Mouse (Mus musculus) urinary bladder, postnatal 0 days (tissue): ENCODE results near the gene Slc16a5. TPM values are rescaled to one million over a fixed set of nuclear protein-coding genes. Genes with fewer than 3 reads are reported as not detected.

Experiments used
- microRNA-seq: library from miRNA; unstranded; fragments of <30 nt; microRNA quantifications from one replicate; pipeline ENCODE4, GENCODE M21; 2016
- polyA plus RNA-seq: library from polyadenylated mRNA; unstranded; fragments of >200 nt; fragmentation: Nextera tagmentation; extraction: Ambion mirVana; gene quantifications from 2 replicates; pipeline ENCODE4 v1.2.1, GENCODE M21; 2015

Slc16a5 gene
- polyA plus RNA-seq, result 0.22 and 0.33 TPM in 2 replicates

GRCm38 (mm10) chr11:115462243-115462891, at the start of gene Slc16a5:
Slc16a5 (plus strand) TSS chr11:115462474.

DNA sequence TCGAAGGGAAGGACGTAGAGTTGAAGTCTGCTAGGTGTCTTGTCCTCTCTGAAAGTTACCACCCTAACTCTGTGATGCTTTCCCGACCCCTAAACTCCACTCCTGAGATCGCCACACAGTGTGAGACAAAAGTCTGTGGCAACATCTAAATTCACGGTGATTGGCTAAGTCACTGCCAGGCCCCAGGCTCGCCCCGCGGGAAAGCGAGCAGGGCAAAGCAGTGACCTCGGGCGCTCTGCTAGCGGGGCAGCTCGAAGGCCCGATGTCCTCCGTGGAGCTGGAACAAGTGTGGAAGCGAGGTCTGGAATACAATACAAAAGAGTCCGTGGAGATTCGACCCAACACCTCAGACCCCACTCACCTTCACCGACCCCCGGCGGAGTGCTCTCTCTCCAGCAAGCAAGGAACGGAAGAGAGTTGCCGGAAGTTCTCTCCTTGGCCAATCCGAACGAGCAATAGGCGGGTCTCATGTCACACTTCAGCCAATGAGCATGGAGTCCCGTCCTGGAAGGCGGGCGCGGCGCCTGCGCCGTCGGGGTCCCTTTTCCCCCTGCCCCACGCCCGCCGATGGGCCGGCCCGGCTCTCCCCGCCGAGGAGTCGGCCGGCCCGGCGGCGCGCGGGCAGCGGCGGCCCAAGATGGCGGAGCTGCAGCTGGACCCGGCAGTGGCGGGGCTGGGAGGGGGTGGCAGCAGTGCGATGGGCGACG, 42.6 kb upstream of the Slc16a5 start, which contains the start of the genes Atp5h and Kctd2:
Gene Atp5h, minus strand, starts transcription at position 432 of the 707 bp plus-strand sequence.
Gene Kctd2, plus strand, starts transcription at position 598 of the 707 bp plus-strand sequence.

GRCm38 (mm10) chr11:115439906-115440595, 22.2 kb upstream of the Slc16a5 start, which contains the start of gene Trim80:
Trim80 (plus strand) TSS chr11:115440545.

DNA sequence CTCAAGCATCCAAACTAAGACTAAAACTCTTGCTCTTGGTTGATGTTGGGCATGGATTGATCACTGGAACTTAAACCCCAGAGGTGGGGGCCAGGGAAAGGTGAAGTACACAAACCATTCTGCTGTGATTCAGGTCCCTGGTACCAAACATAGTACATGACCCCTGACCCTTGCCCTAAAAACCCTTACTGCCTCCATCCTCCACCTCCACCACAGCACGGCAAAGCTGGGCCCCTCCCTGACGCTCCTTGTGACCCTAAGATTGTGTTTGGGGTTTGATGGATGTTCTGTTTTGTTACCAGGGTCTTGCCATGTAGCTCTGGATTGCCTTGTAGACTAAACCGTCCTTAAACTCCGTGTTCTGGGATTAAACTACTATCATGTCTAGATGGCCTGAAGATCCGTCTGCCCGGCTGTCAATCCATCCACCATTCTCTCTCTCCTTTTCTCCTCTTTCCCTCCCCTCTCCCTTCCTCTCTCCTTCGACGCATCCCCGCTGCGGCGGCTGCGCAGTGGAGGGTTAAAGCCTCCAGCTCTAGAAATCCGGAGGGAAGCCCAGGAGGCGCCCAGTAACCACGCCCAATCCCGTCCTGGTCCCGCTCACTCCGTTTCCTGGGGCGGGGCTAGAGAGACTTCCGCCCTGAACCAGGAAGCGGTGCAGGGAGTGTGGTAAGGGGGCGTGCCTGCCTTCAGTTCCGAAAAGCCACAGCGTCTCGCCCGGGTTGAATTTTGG, 12.9 kb downstream of the Slc16a5 start, which contains the start of gene Armc7:
Gene Armc7, plus strand, starts transcription at position 643 of the 733 bp plus-strand sequence.

DNA sequence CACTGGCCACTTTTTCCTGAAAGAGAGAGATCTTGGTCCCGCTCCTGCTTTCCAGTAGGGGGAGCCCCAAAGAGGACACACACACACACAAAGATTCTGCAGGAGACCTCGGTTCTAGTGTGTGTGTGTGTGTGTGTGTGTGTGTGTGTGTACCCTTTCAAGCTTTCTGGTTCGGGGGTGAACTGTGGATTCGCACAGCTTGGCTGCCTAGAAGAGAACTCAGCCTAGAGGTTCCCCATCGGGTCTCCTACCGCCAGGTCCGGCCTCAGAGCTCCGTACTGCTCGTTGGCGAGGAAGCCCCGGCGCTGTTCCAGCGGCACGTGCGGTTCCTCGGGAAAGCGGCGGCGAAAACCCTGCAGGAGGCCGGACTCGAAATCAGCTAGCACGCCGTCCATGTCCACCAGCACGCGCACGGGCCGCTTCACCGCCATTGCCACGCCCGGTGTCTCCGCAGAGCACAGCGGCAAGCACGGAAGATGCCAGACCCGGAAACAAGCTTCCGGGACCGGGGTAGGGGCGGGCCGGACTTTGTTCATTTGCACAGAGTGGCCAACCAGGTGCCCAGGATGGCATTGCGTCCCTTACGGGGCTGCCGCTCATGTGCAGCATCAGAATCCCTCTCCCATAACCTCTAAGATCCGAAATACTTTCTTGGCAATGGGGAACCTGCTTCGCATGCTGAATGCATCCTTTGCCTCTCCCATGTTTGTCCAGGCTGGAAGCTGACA, 29.2 kb downstream of the Slc16a5 start, which contains the start of gene Nt5c:
Gene Nt5c, minus strand, starts transcription at position 507 of the 728 bp plus-strand sequence.

DNA sequence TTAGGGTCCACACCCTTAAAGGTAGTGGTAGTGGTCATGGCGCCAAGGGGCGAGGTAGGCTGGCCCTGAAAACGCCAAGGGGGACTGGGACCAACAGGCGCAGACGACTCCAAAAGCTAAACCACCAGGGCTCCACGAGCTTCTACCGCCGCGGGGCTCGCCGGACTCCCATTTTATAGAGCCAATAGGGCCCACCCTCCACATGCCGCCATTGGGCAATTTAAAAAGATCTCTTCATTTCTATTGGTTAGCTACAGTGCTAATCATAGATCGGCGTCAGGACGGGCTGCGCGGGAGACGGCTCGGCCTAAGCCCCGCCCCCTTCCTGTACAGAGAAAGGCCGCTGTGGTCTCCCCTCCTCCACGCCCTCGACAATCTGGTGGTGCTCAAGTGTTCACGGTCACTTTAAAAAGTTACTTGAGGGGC, 52.0 kb downstream of the Slc16a5 start, which contains the start of gene Jpt1:
Gene Jpt1, minus strand, starts transcription at position 150 of the 426 bp plus-strand sequence.

Small RNA genes within 50 kb of the gene (microRNA-seq; reads per million reads assigned to microRNA genes)
- gene Mir3968, result 1.2 reads per million

Other genes starting within 250 kb of the Slc16a5 start
- gene Grin2c, start 195.2 kb upstream of the Slc16a5 start, polyA plus RNA-seq, result 0.16 and 0.17 TPM in 2 replicates
- 5.7 and 6.2 TPM in 2 replicates for gene Fdxr, start 185.4 kb upstream of the Slc16a5 start, polyA plus RNA-seq
- 0.26 and 0.30 TPM in 2 replicates for gene Fads6, start 164.8 kb upstream of the Slc16a5 start, polyA plus RNA-seq
- gene Otop2, start 155.3 kb upstream of the Slc16a5 start, polyA plus RNA-seq, result not detected in 2 replicates
- gene Ush1g, start 140.4 kb upstream of the Slc16a5 start, polyA plus RNA-seq, result not detected in 2 replicates
- not detected in 2 replicates for gene Otop3, start 127.7 kb upstream of the Slc16a5 start, polyA plus RNA-seq
- gene Hid1, start 94.7 kb upstream of the Slc16a5 start, polyA plus RNA-seq, result 11.1 and 12.8 TPM in 2 replicates
- 7.2 and 7.3 TPM in 2 replicates for gene Cdr2l, start 80.6 kb upstream of the Slc16a5 start, polyA plus RNA-seq
- gene Mrpl58, start 58.7 kb upstream of the Slc16a5 start, polyA plus RNA-seq, result 131 and 132 TPM in 2 replicates
- gene Atp5h, start 42.5 kb upstream of the Slc16a5 start, polyA plus RNA-seq, result 784 and 794 TPM in 2 replicates
- gene Kctd2, start 42.3 kb upstream of the Slc16a5 start, polyA plus RNA-seq, result 11.1 and 11.3 TPM in 2 replicates
- gene Trim80, start 21.9 kb upstream of the Slc16a5 start, polyA plus RNA-seq, result not detected in 2 replicates
- gene Armc7, start 13.2 kb downstream of the Slc16a5 start, polyA plus RNA-seq, result 4.4 and 5.6 TPM in 2 replicates
- gene Nt5c, start 29.4 kb downstream of the Slc16a5 start, polyA plus RNA-seq, result 85.1 and 95.3 TPM in 2 replicates
- gene Jpt1, start 51.9 kb downstream of the Slc16a5 start, polyA plus RNA-seq, result 154 and 157 TPM in 2 replicates
- gene Sumo2, start 73.8 kb downstream of the Slc16a5 start, polyA plus RNA-seq, result 464 and 528 TPM in 2 replicates
- gene Nup85, start 102.0 kb downstream of the Slc16a5 start, polyA plus RNA-seq, result 56.7 and 60.6 TPM in 2 replicates
- 47.1 and 54.7 TPM in 2 replicates for gene Mrps7, start 141.5 kb downstream of the Slc16a5 start, polyA plus RNA-seq
- 8.4 TPM in 2 replicates for gene Gga3, start 141.6 kb downstream of the Slc16a5 start, polyA plus RNA-seq
- gene Mif4gd, start 150.5 kb downstream of the Slc16a5 start, polyA plus RNA-seq, result 39.6 and 43.5 TPM in 2 replicates
- 11.5 and 13.6 TPM in 2 replicates for gene Slc25a19, start 165.8 kb downstream of the Slc16a5 start, polyA plus RNA-seq
- 51.7 and 54.6 TPM in 2 replicates for gene Grb2, start 246.1 kb downstream of the Slc16a5 start, polyA plus RNA-seq